Mouse (Mus musculus) c-Kit-negative CD71-positive TER-119-positive erythroid progenitor cells, embryonic 14.5 days (primary cell): ENCODE results near the gene Ss18l1.

ENCODE experiments used
- DNase-seq: peaks from one replicate; pipeline ENCODE4 v3.0.0-alpha.2; 2013; ENCODE audit warnings: low read depth, low spot score

Gene Ss18l1

DNA sequence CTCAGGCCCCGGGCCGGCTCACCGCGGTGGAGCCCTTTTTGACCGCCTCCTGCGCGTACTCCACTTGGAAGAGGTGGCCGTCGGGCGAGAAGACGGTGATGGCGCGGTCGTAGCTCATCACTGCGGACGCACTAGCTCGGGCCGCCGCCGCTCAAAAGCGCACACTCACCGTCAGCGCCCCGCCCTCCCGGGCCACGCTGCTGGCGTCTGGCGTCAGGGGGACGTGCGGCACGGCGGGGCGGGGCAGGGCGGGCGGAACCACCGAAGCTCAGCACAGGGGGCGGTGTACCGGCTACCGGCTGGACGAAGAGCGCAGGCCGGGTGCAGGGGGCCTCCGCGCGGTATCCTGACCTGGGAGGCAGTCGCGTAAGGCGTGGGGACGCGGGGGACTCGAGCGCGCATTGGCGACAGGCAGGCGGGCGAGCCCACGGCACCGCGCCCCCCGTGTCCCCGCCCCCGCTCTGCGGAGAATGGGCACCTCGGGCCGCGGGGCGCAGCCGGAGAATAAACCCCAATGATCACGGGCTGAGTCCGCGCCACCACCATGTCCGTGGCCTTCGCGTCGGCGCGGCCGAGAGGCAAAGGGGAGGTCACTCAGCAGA lies at the start of gene Ss18l1, which contains the start of gene Psma7:
TSS of gene Ss18l1 (plus strand) at position 254 of the 602 bp plus-strand sequence.
TSS of gene Psma7 (minus strand) at position 178 of the 602 bp plus-strand sequence.
- DNase-seq, result peak; percentile 87

DNA sequence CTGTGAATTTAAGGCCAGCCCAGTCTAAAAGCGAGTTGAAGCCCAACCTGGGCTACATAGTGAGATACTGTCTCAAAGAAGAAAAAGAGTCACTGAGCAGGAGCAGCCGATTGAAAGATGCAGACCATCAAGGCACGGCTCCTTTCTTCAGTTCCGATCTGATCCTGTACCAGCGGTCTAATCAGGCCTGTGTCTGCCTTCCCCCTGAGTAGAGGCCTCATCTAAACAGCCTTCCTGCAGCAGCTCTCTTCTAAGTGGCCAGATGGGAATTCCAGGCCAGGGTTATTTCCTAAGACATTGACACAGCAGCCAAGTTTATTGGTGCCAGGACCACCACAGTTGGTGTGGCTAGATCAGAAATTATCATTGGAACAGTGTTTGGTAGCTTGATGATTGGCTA lies 49.2 kb upstream of the Ss18l1 start:
- no peak for DNase-seq

DNA sequence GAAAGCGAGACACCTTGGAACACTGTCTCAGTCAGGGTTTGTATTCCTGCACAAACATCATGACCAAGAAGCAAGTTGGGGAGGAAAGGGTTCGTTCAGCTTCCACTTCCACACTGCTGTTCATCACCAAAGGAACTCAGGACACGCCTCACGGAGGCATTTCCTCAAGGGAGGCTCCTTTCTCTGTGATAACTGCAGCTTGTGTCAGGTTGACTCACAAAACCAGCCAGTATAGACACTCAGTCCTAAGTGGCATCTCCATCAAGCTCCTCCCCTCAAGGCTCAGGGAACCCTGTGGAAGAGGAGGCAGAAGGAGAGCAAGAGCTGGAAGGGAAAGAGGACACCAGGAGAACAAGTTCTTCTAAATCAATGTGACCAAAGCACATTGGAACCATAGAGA lies 43.9 kb upstream of the Ss18l1 start:
- no peak for DNase-seq

DNA sequence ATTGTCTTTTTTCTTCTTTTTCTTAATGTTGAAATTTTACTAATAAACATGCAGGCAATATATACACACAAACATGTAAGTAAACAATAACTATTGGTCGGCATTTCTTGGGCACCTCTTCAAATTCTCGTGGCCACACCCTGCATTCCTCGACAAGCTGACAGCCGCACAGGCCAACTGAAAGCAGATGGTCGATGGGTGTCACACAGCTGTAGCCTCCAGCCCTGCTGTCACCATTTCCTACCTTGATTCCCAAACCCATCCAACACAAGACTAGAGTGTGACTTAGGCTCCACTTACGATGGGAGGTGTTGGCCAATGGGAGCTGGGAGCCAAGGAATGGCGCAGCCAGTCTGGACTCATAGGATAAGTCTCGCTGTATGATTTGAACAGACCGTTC lies 40.7 kb upstream of the Ss18l1 start:
- DNase-seq, result no peak

DNA sequence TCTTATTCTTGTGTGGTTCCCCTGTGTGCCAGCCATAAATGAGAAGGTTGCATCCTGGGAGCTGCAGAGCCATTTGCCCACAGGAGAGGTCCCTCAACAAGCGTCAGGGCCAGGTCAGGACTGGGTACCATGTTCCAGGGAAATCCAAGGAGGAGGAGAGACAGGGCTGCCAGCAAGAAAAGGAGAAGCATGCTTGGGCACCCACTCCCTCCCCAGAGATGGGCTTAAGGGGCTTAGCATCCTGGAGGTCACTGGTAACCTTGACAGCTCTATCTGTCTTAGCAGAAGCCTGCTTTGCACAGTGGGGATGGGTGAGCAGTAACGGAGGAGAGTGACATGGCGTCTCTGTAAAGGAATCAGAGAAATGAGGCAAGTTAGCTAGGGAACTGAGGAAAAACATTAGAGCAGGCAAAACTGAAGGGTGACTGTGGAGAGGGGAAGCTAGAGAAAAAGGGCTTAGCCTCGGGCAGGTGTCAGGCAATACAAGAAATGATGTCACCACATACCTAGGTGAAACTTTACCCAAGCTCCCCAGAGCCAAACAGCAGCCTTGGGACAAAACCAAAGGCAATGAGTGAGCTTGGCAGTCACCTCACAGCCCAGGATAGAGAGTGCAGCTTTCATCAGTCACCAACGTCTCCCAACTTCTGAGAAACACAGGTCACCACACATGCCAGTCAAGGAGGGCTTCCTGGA lies 36.5 kb upstream of the Ss18l1 start:
- no peak for DNase-seq

DNA sequence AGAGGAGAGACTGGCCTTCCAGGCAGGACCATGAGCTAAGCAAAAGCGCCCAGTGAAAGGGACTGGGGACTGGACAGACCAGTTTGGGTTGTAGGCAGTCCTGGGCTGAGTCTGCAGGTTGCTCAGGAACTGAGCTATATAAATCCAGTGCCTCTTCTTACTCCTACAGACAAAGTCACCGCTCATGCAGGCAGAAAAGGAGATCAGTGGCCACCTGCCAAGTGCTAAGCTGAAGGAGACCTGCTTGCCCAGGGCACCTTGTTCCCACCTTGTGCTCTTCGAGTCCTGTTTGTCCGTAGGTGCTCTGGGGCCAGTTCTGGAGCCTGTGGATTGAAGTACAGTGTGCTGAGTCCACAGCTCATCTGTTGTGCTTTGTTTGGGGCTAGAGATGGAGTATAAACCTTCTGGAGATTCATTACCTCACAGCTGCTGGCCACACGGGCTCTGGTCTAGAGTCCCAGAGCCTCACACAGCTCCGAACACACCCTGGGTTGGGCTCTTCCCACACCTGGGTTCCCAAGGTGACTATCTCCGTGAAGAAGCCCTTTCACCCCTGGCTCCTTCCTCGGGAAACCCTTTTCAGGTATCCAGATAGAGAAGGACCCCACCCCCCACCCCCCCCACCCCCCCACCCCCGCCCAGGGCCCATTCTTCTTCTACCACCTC lies 35.8 kb upstream of the Ss18l1 start:
- DNase-seq, result no peak

DNA sequence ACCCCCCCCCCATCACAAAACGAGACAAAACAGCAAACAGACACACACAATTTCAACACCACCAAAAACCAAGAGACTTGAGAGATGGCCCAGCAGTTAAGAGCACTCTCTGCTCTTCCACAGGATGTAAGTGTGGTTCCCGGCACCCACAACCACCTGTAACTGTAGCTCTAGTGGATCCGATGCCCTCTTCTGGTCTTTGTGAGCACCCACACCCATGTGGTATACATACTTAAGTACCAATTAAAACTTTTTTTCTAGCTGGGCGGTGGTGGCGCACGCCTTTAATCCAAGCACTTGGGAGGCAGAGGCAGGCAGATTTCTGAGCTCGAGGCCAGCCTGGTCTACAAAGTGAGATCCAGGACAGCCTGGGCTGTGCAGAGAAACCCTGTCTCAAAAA lies 31.6 kb upstream of the Ss18l1 start:
- DNase-seq, result no peak

DNA sequence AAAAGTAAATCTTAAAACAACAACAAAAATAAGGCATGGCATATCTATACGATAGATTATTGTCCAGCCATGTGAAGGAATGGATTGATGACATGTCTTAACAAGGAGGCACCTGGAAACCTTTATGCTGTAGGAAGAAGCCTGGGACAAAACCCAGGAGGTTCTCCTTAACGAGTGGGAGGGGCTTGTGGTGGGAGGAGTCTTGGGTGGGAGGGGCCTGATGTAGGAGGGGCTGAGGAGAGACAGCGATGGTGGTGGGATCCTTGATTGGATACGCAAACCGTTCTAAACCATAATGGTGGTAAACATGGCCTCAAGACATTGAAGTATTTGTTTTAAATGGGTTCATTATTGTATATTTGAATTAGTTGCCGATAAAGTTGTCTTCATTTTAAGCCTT lies 30.9 kb upstream of the Ss18l1 start:
- no peak for DNase-seq

DNA sequence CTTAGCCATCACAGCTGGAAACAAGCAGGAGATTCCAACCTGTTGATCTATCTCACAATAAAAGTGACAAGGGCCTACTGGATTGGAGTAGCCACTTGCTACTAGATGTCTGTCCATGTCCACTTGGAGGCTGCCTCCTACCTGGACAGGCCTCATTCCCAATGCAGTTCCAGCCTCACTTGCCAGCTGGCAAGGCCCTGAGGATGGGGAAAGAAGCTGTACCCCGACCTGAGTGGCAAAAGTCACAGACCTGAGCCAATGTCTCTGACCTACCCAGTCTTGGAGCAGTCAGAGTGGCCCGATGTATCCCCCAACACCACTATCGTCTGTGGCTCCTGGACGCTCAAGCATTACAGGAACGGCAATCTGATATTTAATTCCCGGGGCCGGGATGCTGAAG lies 28.6 kb upstream of the Ss18l1 start:
- no peak for DNase-seq

DNA sequence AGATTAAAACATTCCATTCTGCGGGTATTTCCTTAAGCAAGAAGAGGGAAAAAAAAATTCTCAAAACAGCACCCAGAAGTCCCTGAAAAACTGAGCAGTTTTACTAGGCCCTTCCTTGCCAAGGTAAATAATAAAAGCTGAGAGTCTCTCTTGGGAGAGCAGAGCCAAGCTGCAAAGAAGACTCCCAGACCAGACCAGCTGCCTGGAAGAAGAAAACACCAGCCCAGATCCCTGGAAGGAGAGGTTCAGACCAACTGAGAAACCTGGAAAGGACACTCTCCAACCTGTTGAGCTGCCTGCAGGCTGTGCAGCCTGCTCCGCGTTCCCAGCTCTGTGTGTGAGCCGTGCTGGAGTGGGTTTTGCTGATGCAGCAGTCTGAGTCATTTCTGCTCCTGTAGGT lies 24.7 kb upstream of the Ss18l1 start:
- DNase-seq, result no peak

DNA sequence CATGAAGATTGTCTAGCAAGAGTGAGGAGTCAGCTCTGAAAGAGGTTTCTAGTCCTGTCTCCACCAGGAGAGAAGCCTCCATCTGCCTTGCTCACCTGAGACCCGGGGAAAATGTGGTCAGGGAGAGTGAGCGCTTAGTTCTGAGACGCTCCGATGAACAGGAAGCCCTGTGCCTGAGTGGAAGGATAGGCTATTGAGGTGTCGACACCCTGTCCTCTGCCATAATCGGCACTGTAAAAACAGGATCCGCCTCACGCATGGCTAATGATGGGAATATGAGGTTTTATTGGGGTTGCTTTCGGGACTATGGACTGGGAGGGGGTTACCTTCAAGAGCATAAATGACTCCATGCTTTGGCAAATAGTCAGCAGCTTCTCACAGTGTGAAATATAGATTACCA lies 23.7 kb upstream of the Ss18l1 start:
- DNase-seq, result no peak

DNA sequence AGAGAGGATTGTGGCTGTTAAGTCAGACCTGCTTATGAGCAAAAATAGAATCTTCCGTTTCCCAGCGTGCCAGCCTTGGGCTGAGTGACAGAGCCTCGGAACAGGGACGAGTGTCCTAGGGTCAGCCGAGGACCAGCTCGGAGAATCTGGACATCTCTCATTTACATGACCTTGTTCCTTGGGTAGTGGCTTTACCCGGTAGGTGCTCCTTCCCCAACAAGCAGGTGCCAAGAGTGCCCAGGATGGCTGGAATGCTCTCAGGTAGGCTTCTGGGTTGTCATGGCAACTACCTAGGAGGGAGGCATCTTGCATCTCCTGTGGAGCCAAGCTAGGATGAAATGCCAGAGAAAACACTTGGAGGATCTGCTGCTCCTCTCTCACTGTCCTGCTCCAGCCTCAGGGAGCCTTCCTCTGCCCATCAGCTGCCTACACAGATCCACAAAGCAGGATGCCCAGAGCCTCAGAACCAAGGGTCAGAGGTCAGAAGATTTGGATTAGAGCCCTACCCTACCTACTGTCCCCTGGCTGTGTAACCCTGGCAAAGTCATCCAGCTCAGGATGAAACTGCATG lies 22.1 kb upstream of the Ss18l1 start:
- DNase-seq, result no peak

DNA sequence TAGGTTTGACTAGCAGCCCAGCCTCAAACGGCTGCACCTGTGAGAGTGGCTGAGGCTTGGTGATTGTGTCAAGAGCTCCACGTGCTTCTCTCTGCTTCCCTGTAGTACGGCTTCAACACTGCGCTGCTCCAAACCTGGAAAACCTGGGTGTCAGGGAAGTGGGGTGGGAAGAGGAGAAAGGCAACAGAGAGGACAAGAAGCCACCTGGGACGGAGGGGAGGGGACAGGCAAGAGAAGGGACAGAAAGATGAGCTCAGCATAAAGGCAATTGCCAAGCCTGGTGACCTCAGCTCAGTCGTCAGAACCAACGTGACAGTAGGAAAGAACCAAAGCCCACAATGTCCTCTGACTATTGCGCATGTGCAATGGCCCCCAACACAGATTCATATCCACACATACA lies 21.4 kb upstream of the Ss18l1 start:
- no peak for DNase-seq

DNA sequence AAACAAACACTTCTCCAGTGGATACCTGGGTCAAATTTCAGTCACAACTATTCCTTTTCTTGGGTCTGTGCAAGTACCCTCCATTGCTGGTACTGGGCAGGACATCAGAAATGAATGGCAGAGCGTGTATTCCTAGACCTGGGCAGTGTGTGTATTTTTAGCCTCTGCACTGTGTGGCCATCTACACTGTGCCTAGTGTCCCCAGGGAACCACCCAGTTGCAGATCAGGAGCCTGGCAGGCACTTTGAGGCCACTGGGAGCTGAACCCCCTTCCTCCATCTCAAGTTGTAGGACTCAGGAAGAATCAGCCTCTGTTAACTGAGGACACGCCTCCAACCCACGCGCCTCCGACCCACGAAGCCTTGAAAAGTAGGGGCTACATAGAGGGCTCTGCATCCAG lies 19.6 kb upstream of the Ss18l1 start:
- DNase-seq, result no peak

DNA sequence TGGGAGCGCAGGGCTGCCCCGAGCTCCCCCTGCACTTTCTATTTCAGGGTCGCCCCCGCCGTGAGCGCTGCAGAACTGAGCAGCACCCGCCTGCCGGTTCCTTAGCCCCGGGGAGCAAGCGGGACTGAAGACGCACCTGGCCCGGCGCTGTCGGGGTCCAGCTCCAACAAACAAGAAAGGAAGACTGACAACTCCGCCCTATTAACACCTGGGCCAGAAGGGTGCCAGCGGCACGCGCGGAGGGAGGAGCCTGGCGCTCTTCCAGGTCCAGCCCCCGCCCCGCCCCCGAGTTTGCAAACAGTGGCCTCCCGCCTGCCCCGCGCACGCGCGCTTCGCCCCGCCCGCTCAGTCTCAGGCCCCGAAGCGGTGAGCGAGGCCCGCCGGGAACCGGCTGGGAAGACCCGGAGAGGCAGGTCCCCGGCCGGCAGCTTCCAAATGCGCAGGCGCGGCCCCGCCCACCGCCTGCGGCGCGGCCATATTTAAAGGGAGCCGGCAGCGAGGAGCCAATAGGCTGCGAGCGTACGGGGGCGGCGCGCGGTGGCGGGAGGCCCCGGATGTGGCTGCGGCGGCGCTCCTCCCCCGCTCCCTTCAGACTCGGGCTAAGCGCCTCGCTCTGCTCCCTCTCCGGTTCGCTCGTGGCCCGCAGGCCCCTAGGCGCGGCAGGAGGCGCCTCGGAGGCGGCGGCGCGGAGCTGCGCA lies 17.8 kb upstream of the Ss18l1 start, which contains the start of gene Lsm14b:
TSS of gene Lsm14b (plus strand) at position 587 of the 698 bp plus-strand sequence.
- peak; percentile 96 for DNase-seq

DNA sequence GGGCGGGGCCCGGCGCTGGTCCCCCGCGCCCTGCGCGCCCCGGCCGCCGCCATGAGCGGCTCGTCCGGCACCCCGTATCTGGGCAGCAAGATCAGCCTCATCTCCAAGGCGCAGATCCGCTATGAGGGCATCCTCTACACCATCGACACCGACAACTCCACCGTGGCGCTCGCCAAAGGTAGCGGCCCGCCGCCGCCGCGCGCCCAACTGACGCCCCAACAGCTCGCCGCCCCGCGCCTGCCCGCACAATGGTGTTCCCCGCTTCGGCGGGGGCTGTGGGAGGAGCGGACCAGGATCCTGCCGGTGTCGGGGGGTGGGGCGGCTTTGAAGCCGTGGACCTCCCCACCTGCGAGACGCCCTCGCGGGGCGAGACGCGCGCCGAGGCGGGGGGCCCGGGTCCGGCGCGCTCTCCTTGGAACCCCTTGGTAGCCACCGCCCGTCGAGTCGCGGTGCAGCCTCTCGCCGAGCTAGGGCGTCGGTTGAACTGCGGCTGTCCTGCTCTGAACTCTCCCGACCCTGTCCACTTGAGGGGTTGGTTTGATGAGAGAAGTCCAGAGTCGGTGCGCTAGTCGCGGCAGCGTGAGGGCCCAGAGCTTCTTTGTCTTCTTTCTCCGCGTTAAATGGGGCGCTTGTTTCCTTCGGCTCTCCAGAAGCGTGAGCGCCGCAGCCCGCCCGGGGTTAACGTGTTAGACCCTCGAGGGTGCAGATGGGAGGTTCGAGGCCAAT lies 17.0 kb upstream of the Ss18l1 start:
- no peak for DNase-seq

DNA sequence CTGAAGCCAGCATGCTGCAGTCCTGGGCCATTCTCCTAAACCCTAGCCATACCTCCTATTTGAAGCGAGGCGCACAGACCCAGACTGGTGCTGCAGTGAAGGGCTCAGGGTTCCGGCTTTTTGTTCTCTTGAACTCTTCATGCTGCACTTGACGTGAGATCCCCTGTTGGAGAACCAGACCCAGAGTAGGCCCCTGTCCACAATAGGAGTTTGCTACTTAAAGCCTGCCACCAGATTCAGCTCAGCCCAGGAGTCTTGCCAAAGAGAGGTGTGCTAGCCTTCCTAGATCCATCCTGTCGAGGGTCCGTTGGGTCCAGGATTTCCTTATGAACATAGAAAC lies 16.5 kb upstream of the Ss18l1 start:
- no peak for DNase-seq

DNA sequence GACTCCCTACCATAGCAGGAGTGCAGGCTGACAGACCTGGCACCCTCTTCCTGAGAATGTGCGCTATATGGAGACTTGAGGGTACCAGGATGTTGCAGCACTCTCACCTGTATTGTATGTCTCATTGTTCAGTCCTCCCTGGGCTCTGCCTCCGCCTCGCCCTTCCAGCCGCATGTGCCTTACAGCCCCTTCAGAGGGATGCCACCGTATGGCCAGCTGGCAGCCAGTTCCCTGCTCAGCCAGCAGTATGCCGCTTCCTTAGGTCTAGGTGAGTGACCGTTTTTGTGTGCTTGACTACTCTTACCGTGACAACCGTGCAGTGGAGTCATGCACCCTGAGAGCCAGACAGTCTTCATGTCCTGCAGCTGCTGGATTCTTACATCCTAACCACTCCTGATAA lies 14.5 kb upstream of the Ss18l1 start:
- DNase-seq, result no peak

DNA sequence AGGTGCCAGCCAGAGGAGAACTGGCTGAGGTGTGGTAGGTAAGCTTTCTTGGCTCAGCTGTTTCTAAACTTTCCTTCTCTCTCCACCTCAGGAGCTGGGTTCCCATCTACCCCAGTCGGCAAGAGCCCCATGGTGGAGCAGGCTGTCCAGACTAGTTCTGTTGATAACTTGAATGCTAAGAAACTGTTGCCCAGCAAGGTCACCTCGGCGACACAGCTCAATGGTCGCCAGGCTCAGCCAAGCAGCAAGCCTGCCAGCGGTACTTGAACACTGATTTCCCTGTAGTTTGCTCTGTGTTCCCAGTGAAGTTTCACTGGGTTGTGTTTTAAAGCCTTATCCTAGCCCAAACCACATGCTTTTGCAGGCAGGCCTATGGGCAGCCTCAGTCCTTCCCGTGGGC lies 11.0 kb upstream of the Ss18l1 start:
- no peak for DNase-seq

DNA sequence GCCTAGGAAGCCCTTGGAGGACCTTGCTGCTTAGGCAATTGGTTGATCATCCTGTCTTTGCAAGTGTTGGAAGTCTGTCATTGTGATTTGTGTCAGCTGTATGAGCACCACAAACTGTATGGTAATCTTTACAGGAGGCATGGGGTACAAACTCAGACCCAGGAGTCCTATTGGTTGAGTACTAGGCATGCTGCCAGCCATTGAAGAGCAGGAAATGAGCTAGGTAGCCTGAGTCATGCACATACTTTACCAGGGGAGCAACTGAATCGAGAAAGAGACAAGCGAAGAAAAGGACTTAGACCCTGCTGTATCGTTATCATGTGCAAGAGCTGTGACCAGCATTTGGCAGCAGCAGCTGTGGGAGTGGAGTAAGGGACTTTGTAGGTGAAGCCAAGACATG lies 9.4 kb upstream of the Ss18l1 start:
- DNase-seq, result no peak

DNA sequence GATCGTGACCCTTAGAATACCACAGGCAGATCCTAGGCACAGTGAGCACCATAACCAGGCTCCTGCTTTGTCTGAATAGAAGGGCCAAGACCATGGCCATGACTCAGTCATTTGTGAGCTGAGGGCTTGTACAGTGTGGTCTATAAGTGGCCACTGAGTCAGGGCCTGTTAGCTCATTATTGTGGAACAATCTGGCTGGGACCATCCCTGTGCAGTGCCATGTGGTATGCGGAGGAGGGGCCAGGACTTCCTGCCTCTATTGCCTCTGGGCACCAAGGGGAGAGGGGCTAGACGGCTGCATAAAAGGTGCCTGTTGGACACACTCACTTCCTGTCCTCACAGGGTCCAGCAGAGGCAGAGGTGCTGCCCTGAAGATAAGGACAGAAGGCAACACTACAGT lies 8.4 kb upstream of the Ss18l1 start:
- no peak for DNase-seq

DNA sequence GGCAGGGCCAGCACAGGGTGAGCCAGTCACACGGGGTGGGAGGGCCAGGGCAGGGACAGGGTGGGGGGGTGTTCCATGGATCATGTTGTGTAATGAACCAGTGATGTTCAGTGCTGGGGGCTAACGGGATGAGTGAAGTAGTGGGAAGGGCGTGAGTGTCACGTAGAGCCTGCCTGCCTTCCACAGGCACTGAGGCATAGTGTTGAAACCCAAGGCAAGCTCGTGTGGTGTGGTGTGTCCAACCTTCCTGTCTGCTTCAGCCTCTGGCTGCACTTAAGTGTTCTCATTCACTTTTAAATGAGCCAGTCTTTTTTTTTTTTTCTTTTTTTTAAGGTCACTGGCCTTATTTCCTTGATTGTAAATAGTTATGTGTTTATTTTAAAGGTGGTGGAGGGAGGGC lies 7.6 kb upstream of the Ss18l1 start:
- no peak for DNase-seq
